Mouse (Mus musculus): ENCODE results near the gene Tnik. TPM values are rescaled to one million over a fixed set of nuclear protein-coding genes. Genes with fewer than 3 reads are reported as not detected.

Tnik gene
- polyA plus RNA-seq, 1 experiment from 2014 or later: 111 TPM

- Histone ChIP-seq H3K9ac (replicated peaks; ENCODE audit: low read depth, low read length) (no peak overlapping the region), H3K9me3 (ENCODE audit: control insufficient read depth, low read length) (no peaks in the 10 kb centered on the region), H3K4me3 (replicated peaks; ENCODE audit: low read length) (no peak overlapping the region), H3K36me3 (ENCODE audit: control insufficient read depth, insufficient read depth) (no peaks in the 10 kb centered on the region), H3K4me2 (ENCODE audit: low read length) (no peak overlapping the region), H3K4me1 (replicated peaks; ENCODE audit: control insufficient read depth, insufficient read depth, low read length) (peaks cover 26% of the 10 kb centered on the region), H3K27me3 (replicated peaks; ENCODE audit: control insufficient read depth, insufficient read depth, low read length) (no peaks in the 10 kb centered on the region), H3K27ac (ENCODE audit: low read length) (no peak overlapping the region)
- no peak for ATAC-seq
- WGBS: 18% methylated on average over 2 of the region's 2 CpGs
Observed at GRCm38 (mm10) chr3:28380224-28380623, 117.2 kb downstream of the Tnik start.

- Histone ChIP-seq H3K4me2 (ENCODE audit: low read length) (no peak overlapping the region), H3K36me3 (ENCODE audit: control insufficient read depth, insufficient read depth) (no peaks in the 10 kb centered on the region), H3K27ac (ENCODE audit: low read length) (peak overlapping the region; percentile 16; the same call in 1 of the 2 replicates), H3K9me3 (ENCODE audit: control insufficient read depth, low read length) (no peaks in the 10 kb centered on the region), H3K27me3 (replicated peaks; ENCODE audit: control insufficient read depth, insufficient read depth, low read length) (no peaks in the 10 kb centered on the region), H3K4me3 (replicated peaks; ENCODE audit: low read length) (no peak overlapping the region), H3K4me1 (replicated peaks; ENCODE audit: control insufficient read depth, insufficient read depth, low read length) (peaks cover 28% of the 10 kb centered on the region), H3K9ac (replicated peaks; ENCODE audit: low read depth, low read length) (no peak overlapping the region)
- 33% methylated on average over 11 of the region's 11 CpGs for WGBS
- peak; percentile 44 for ATAC-seq
Observed at GRCm38 (mm10) chr3:28383526-28384126, 120.6 kb downstream of the Tnik start.

GRCm38 (mm10) chr3:28385199-28385975 is 122.4 kb downstream of the Tnik start:
- Histone ChIP-seq H3K9me3 (ENCODE audit: control insufficient read depth, low read length) (no peaks in the 10 kb centered on the region), H3K27ac (ENCODE audit: low read length) (no peak overlapping the region), H3K4me3 (replicated peaks; ENCODE audit: low read length) (no peak overlapping the region), H3K4me1 (replicated peaks; ENCODE audit: control insufficient read depth, insufficient read depth, low read length) (peaks cover 26% of the 10 kb centered on the region), H3K36me3 (ENCODE audit: control insufficient read depth, insufficient read depth) (no peaks in the 10 kb centered on the region), H3K27me3 (replicated peaks; ENCODE audit: control insufficient read depth, insufficient read depth, low read length) (no peaks in the 10 kb centered on the region), H3K4me2 (ENCODE audit: low read length) (no peak overlapping the region), H3K9ac (replicated peaks; ENCODE audit: low read depth, low read length) (no peak overlapping the region)
- ATAC-seq: peak; percentile 54
- WGBS: 85% methylated on average over 10 of the region's 10 CpGs

- no peaks in the 10 kb centered on the region for H3K9me3 ChIP-seq (ENCODE audit: control insufficient read depth, low read length)
- H3K27me3 ChIP-seq (replicated peaks; ENCODE audit: control insufficient read depth, insufficient read depth, low read length): no peaks in the 10 kb centered on the region
- H3K4me1 ChIP-seq (replicated peaks; ENCODE audit: control insufficient read depth, insufficient read depth, low read length): peaks cover 16% of the 10 kb centered on the region
- no peak overlapping the region for H3K9ac ChIP-seq (replicated peaks; ENCODE audit: low read depth, low read length)
- ATAC-seq: no peak
- H3K27ac ChIP-seq (ENCODE audit: low read length): no peak overlapping the region
- H3K4me3 ChIP-seq (replicated peaks; ENCODE audit: low read length): no peak overlapping the region
- 88% methylated on average over 3 of the region's 3 CpGs for WGBS
- H3K36me3 ChIP-seq (ENCODE audit: control insufficient read depth, insufficient read depth): no peaks in the 10 kb centered on the region
- H3K4me2 ChIP-seq (ENCODE audit: low read length): no peak overlapping the region
Observed at GRCm38 (mm10) chr3:28388540-28388939, 125.5 kb downstream of the Tnik start.

GRCm38 (mm10) chr3:28390183-28390582 is 127.2 kb downstream of the Tnik start:
- no peak for ATAC-seq
- H3K4me3 ChIP-seq (replicated peaks; ENCODE audit: low read length): no peak overlapping the region
- H3K4me2 ChIP-seq (ENCODE audit: low read length): no peak overlapping the region
- H3K9me3 ChIP-seq (ENCODE audit: control insufficient read depth, low read length): no peaks in the 10 kb centered on the region
- peaks cover 2% of the 10 kb centered on the region; the same call in 1 of the 2 replicates for H3K4me1 ChIP-seq (replicated peaks; ENCODE audit: control insufficient read depth, insufficient read depth, low read length)
- H3K36me3 ChIP-seq (ENCODE audit: control insufficient read depth, insufficient read depth): no peaks in the 10 kb centered on the region
- no peaks in the 10 kb centered on the region for H3K27me3 ChIP-seq (replicated peaks; ENCODE audit: control insufficient read depth, insufficient read depth, low read length)
- H3K27ac ChIP-seq (ENCODE audit: low read length): no peak overlapping the region
- WGBS: 97% methylated on average over 2 of the region's 2 CpGs
- H3K9ac ChIP-seq (replicated peaks; ENCODE audit: low read depth, low read length): no peak overlapping the region

- H3K4me1 ChIP-seq (replicated peaks; ENCODE audit: control insufficient read depth, insufficient read depth, low read length): no peaks in the 10 kb centered on the region
- no peaks in the 10 kb centered on the region for H3K36me3 ChIP-seq (ENCODE audit: control insufficient read depth, insufficient read depth)
- no peaks in the 10 kb centered on the region for H3K9me3 ChIP-seq (ENCODE audit: control insufficient read depth, low read length)
- no peaks in the 10 kb centered on the region for H3K27me3 ChIP-seq (replicated peaks; ENCODE audit: control insufficient read depth, insufficient read depth, low read length)
- ATAC-seq: no peak
- H3K4me2 ChIP-seq (ENCODE audit: low read length): no peak overlapping the region
- H3K9ac ChIP-seq (replicated peaks; ENCODE audit: low read depth, low read length): no peak overlapping the region
- no peak overlapping the region for H3K4me3 ChIP-seq (replicated peaks; ENCODE audit: low read length)
- no peak overlapping the region for H3K27ac ChIP-seq (ENCODE audit: low read length)
Observed at GRCm38 (mm10) chr3:28392542-28392941, 129.5 kb downstream of the Tnik start.

GRCm38 (mm10) chr3:28398781-28399180 is 135.8 kb downstream of the Tnik start:
- no peaks in the 10 kb centered on the region for H3K36me3 ChIP-seq (ENCODE audit: control insufficient read depth, insufficient read depth)
- no peak overlapping the region for H3K9ac ChIP-seq (replicated peaks; ENCODE audit: low read depth, low read length)
- H3K4me1 ChIP-seq (replicated peaks; ENCODE audit: control insufficient read depth, insufficient read depth, low read length): peaks cover 11% of the 10 kb centered on the region; the same call in 1 of the 2 replicates
- no peak overlapping the region for H3K4me3 ChIP-seq (replicated peaks; ENCODE audit: low read length)
- ATAC-seq: no peak
- H3K9me3 ChIP-seq (ENCODE audit: control insufficient read depth, low read length): no peaks in the 10 kb centered on the region
- H3K27me3 ChIP-seq (replicated peaks; ENCODE audit: control insufficient read depth, insufficient read depth, low read length): no peaks in the 10 kb centered on the region
- H3K27ac ChIP-seq (ENCODE audit: low read length): no peak overlapping the region
- WGBS: 95% methylated on average over 1 of the region's 1 CpGs
- no peak overlapping the region for H3K4me2 ChIP-seq (ENCODE audit: low read length)

- ATAC-seq: no peak
- peaks cover 11% of the 10 kb centered on the region; the same call in 1 of the 2 replicates for H3K4me1 ChIP-seq (replicated peaks; ENCODE audit: control insufficient read depth, insufficient read depth, low read length)
- no peaks in the 10 kb centered on the region for H3K27me3 ChIP-seq (replicated peaks; ENCODE audit: control insufficient read depth, insufficient read depth, low read length)
- 89% methylated on average over 9 of the region's 9 CpGs for WGBS
- H3K9ac ChIP-seq (replicated peaks; ENCODE audit: low read depth, low read length): no peak overlapping the region
- no peaks in the 10 kb centered on the region for H3K9me3 ChIP-seq (ENCODE audit: control insufficient read depth, low read length)
- no peak overlapping the region for H3K27ac ChIP-seq (ENCODE audit: low read length)
- H3K4me3 ChIP-seq (replicated peaks; ENCODE audit: low read length): no peak overlapping the region
- H3K36me3 ChIP-seq (ENCODE audit: control insufficient read depth, insufficient read depth): no peaks in the 10 kb centered on the region
- no peak overlapping the region for H3K4me2 ChIP-seq (ENCODE audit: low read length)
Observed at GRCm38 (mm10) chr3:28399593-28400216, 136.7 kb downstream of the Tnik start.

- no peak for ATAC-seq
- Histone ChIP-seq H3K4me3 (replicated peaks; ENCODE audit: low read length) (no peak overlapping the region), H3K9me3 (ENCODE audit: control insufficient read depth, low read length) (no peaks in the 10 kb centered on the region), H3K4me1 (replicated peaks; ENCODE audit: control insufficient read depth, insufficient read depth, low read length) (peaks cover 16% of the 10 kb centered on the region; the same call in 1 of the 2 replicates), H3K9ac (replicated peaks; ENCODE audit: low read depth, low read length) (no peak overlapping the region), H3K27me3 (replicated peaks; ENCODE audit: control insufficient read depth, insufficient read depth, low read length) (no peaks in the 10 kb centered on the region), H3K27ac (ENCODE audit: low read length) (no peak overlapping the region), H3K36me3 (ENCODE audit: control insufficient read depth, insufficient read depth) (no peaks in the 10 kb centered on the region), H3K4me2 (ENCODE audit: low read length) (no peak overlapping the region)
- 66% methylated on average over 9 of the region's 9 CpGs for WGBS
Observed at GRCm38 (mm10) chr3:28401335-28401734, 138.3 kb downstream of the Tnik start.

Data from forebrain, embryonic 16.5 days (tissue).